Mouse (Mus musculus) MEL (cell line): ENCODE results near the gene Poglut1.

Source experiments
- CTCF ChIP-seq, 3 experiments: IDR thresholded peaks in 2 of 3; conservative IDR thresholded peaks in 1 of 3; 2 replicates each; pipeline ENCODE4 v1.5.1; 2011 to 2012; ENCODE audit warnings: low read length in 3 of 3, low read depth in 2 of 3, mild to moderate bottlenecking in 2 of 3, improper control_type of control experiment in 1 of 3, inconsistent platforms in 1 of 3, mixed read lengths in 1 of 3, moderate library complexity in 1 of 3; ENCODE audit not compliant: control insufficient read depth in 1 of 3, insufficient read depth in 1 of 3, poor library complexity in 1 of 3, severe bottlenecking in 1 of 3
- EP300 ChIP-seq, 2 experiments: IDR thresholded peaks; 2 replicates each; pipeline ENCODE4 v1.6.1; 2011; ENCODE audit warnings: improper control_type of control experiment in 2 of 2, low read length in 2 of 2, low read depth in 1 of 2, mild to moderate bottlenecking in 1 of 2
- GABPA ChIP-seq: IDR thresholded peaks from 2 replicates; pipeline ENCODE4 v1.6.1; 2012; ENCODE audit warnings: low read depth, mild to moderate bottlenecking, inconsistent platforms, low read length, improper control_type of control experiment, moderate library complexity
- MEF2A ChIP-seq: IDR thresholded peaks from 2 replicates; pipeline ENCODE4 v1.6.1; 2014; ENCODE audit warnings: low read depth, mild to moderate bottlenecking, inconsistent platforms, low read length, improper control_type of control experiment; ENCODE audit not compliant: poor library complexity, insufficient replicate concordance, severe bottlenecking; ENCODE audit errors: extremely low read depth
- ZMIZ1 ChIP-seq: IDR thresholded peaks from 2 replicates; pipeline ENCODE4 v1.6.1; 2012; ENCODE audit warnings: low read depth, mild to moderate bottlenecking, inconsistent platforms, low read length, improper control_type of control experiment, moderate library complexity

GRCm38 (mm10) chr16:38592946-38593345, 42.9 kb upstream of the Poglut1 start:
- TF ChIP-seq EP300 (IDR thresholded peaks at IDR 0.05; ENCODE audit: low read depth in 1 of 2, low read length in 2 of 2) (no peak), MEF2A (no peak), GABPA (no peak), ZMIZ1 (no peak), CTCF (IDR thresholded peaks at IDR 0.05 in 2 of 3, conservative IDR thresholded peaks at IDR 0.05 in 1 of 3; ENCODE audit: control insufficient read depth in 1 of 3, insufficient read depth in 1 of 3, low read depth in 2 of 3, low read length in 3 of 3, poor library complexity in 1 of 3, severe bottlenecking in 1 of 3) (no peak)
